Mouse (Mus musculus) ES-E14 (cell line): ENCODE data around the gene Cst10. TPM values are rescaled to one million over a fixed set of nuclear protein-coding genes. Genes with fewer than 3 reads are reported as not detected.

Experiments
- DNase-seq: peaks from one replicate; pipeline ENCODE4 v3.0.0-alpha.2; 2013; ENCODE audit warnings: low read depth, low spot score
- H3K27ac ChIP-seq: 2 replicates; pipeline ENCODE4 v1.5.1; 2012; ENCODE audit warnings: low read depth, mild to moderate bottlenecking, low read length, moderate library complexity, mixed read lengths; ENCODE audit not compliant: poor library complexity, insufficient read depth, severe bottlenecking
- H3K36me3 ChIP-seq: 2 replicates; pipeline ENCODE4 v1.6.1; 2012; ENCODE audit warnings: mild to moderate bottlenecking, low read length, moderate library complexity, mixed read lengths; ENCODE audit not compliant: control insufficient read depth, poor library complexity, insufficient read depth, severe bottlenecking
- H3K4me1 ChIP-seq, 2 experiments: fragments of 150-350 bp in 1 of 2; sonication (generic) in 1 of 2; 2 replicates each; pipeline ENCODE4 v1.6.1; 2012; ENCODE audit warnings: low read length in 2 of 2, mild to moderate bottlenecking in 1 of 2, mixed read lengths in 1 of 2; ENCODE audit not compliant: control insufficient read depth in 2 of 2, insufficient read depth in 2 of 2, poor library complexity in 1 of 2
- H3K4me3 ChIP-seq, 2 experiments: fragments of 150-350 bp in 1 of 2; sonication (generic) in 1 of 2; 2 replicates each; pipeline ENCODE4 v1.5.1; 2012; ENCODE audit warnings: low read length in 2 of 2, low read depth in 1 of 2, mild to moderate bottlenecking in 1 of 2, mixed read lengths in 1 of 2; ENCODE audit not compliant: insufficient read depth in 1 of 2, poor library complexity in 1 of 2, severe bottlenecking in 1 of 2
- H3K9ac ChIP-seq: 2 replicates; pipeline ENCODE4 v1.6.1; 2012; ENCODE audit warnings: low read depth, mild to moderate bottlenecking, low read length, mixed read lengths; ENCODE audit not compliant: poor library complexity, insufficient read depth, severe bottlenecking
- H3K9me3 ChIP-seq: fragments of 150-350 bp; sonication (generic); 2 replicates; pipeline ENCODE4 v1.6.1; 2012; ENCODE audit warnings: low read depth, mild to moderate bottlenecking, low read length; ENCODE audit not compliant: control insufficient read depth, insufficient read depth
- CHD2 ChIP-seq: IDR thresholded peaks from 2 replicates; pipeline ENCODE4 v1.6.1; 2014; ENCODE audit warnings: mild to moderate bottlenecking, low read depth, low read length, inconsistent platforms
- HCFC1 ChIP-seq: IDR thresholded peaks from 2 replicates; pipeline ENCODE4 v1.6.1; 2012; ENCODE audit warnings: low read length, inconsistent platforms, borderline replicate concordance; ENCODE audit not compliant: insufficient read depth
- MAFK ChIP-seq: IDR thresholded peaks from 2 replicates; pipeline ENCODE4 v1.6.1; 2014; ENCODE audit warnings: mild to moderate bottlenecking, low read depth, low read length, inconsistent platforms; ENCODE audit not compliant: insufficient read depth
- ZC3H11A ChIP-seq: IDR thresholded peaks from 2 replicates; pipeline ENCODE4 v1.6.1; 2012; ENCODE audit warnings: low read depth, mild to moderate bottlenecking, inconsistent platforms, low read length, borderline replicate concordance
- ZNF384 ChIP-seq: IDR thresholded peaks from 2 replicates; pipeline ENCODE4 v1.6.1; 2012; ENCODE audit warnings: low read depth, low read length, inconsistent platforms
- in situ Hi-C, 2 experiments: fragments of 600-800 bp; cut with MboI; formaldehyde crosslinking; loops; one replicate each; pipeline ENCODE4 v1.15.1; 2025; ENCODE audit warnings: low sequenced_read_pairs in 2 of 2, inconsistent platforms in 1 of 2; ENCODE audit not compliant: unreplicated experiment in 2 of 2
- total RNA-seq: library from RNA; depleted of rRNA; stranded (reverse); fragments of 300-350 nt; gene quantifications from 2 replicates; pipeline ENCODE4 v1.2.3, GENCODE M21; 2012; rRNA removed

Cst10 gene
- not detected in 2 replicates for total RNA-seq

DNA sequence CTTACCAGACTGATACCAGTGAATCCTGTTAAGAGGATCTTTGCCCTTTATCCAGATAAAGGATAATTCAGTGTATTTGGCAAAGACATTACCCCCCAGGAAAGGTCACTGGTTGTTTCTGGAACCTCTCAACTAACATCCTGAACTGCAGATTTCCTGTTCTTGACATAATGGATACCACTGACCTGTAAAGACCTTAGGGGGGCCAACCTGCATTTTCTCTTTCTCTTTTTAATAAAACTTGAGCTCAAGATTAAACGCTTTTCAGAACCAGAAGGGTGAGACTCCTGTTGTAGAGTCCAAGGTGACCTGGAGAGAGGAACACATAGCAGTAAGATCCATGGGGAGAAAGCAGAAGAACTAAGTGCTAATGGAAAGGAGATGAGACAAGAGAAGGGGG lies at the start of gene Cst10:
Gene Cst10 (plus strand): TSS at position 301 of the 400 bp plus-strand sequence.
- no peaks in the 10 kb centered on the region for H3K4me1 ChIP-seq
- DNase-seq, result no peak
- H3K9ac ChIP-seq, result no peak within 1 kb of the TSS
- no peaks in the 10 kb centered on the region for H3K9me3 ChIP-seq
- H3K36me3 ChIP-seq, result no peaks in the 10 kb centered on the region
- in situ Hi-C loops, result no loop called here
- TF ChIP-seq CHD2, result no peak
- no peak for TF ChIP-seq ZC3H11A
- TF ChIP-seq MAFK, result no peak
- TF ChIP-seq ZNF384, result no peak
- TF ChIP-seq HCFC1, result no peak
- no peak within 1 kb of the TSS for H3K27ac ChIP-seq
- H3K4me3 ChIP-seq, result no peak within 1 kb of the TSS

DNA sequence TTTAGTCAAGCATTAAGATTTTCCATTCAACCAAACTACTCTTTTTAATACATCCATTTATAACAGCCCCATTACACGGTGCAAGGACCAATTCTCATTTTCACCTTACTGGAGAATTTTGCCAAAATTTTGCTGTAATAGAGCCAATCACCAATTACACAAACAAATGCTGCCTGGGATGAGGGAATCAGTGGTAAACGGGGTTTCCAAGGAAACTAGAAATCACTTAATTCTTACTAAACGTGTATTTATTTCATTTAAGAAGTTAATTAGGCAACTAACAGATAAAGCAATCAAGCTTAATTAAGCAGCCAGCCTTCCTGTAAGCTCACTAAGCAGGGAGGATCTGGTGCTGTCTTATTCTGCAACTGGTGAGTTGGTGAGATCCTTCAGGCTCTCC lies 11.9 kb upstream of the Cst10 start:
- H3K27ac ChIP-seq, result no peak overlapping the region
- H3K4me3 ChIP-seq, result no peak overlapping the region
- no peak for TF ChIP-seq CHD2
- no peak for TF ChIP-seq ZNF384
- no peak for TF ChIP-seq ZC3H11A
- TF ChIP-seq MAFK, result no peak
- TF ChIP-seq HCFC1, result no peak
- no peaks in the 10 kb centered on the region for H3K4me1 ChIP-seq
- H3K9me3 ChIP-seq, result no peaks in the 10 kb centered on the region
- no peak for DNase-seq
- in situ Hi-C loops, result no loop called here
- no peak overlapping the region for H3K9ac ChIP-seq
- no peaks in the 10 kb centered on the region for H3K36me3 ChIP-seq

DNA sequence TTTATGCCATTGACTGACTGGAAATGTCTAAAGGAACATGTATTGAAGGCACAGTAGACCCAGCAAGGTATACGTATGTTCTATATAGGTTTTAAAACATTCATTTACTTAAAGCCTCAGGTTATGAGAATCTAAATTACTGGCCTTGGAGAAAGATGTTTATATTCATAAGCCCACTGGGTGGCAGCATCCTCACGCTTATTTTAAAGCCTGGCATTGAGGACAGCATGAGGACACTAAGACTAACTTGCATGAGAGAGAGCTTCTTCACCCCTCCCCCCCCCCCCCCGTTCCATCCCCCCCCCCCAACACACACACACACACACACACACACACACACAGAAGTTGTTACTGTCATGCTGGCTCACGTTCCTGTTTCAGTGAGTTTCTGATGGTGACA lies 17.7 kb downstream of the Cst10 start:
- H3K9me3 ChIP-seq, result no peaks in the 10 kb centered on the region
- H3K4me3 ChIP-seq, result no peak overlapping the region
- H3K36me3 ChIP-seq, result no peaks in the 10 kb centered on the region
- H3K9ac ChIP-seq, result no peak overlapping the region
- DNase-seq, result peak; percentile 19
- TF ChIP-seq ZC3H11A (peak; percentile 44; the same call in 1 of the 2 replicates), ZNF384 (no peak), MAFK (no peak), CHD2 (no peak)
- in situ Hi-C loops, result loop anchor here in 1 of 2 experiments (10.0 kb wide), 1 partner anchor 672 kb away; no protein-coding TSS in a partner anchor
- H3K4me1 ChIP-seq, result no peaks in the 10 kb centered on the region
- H3K27ac ChIP-seq, result no peak overlapping the region
